Mouse (Mus musculus): Measurements from ENCODE around the gene Gnb1l.

The Gnb1l gene

GRCm38 (mm10) chr16:18498558-18498990 lies at the start of gene Gnb1l, which contains the start of gene Rtl10:
Gene Gnb1l (plus strand): TSS chr16:18498713.
Gene Rtl10 (plus strand): TSS chr16:18498901.
- peak; percentile 96 to 98 for DNase-seq

GRCm38 (mm10) chr16:18449005-18449404 lies 49.5 kb upstream of the Gnb1l start:
- DNase-seq: no peak

GRCm38 (mm10) chr16:18451486-18452181 lies 46.9 kb upstream of the Gnb1l start:
- peak in 1 of 2 experiments; percentile 25 for DNase-seq

- DNase-seq: no peak
These were observed 46.1 kb upstream of the Gnb1l start for GRCm38 (mm10) chr16:18452361-18452862.

GRCm38 (mm10) chr16:18453846-18454245 lies 44.7 kb upstream of the Gnb1l start:
- DNase-seq: peak; percentile 16 to 51

GRCm38 (mm10) chr16:18455407-18455806 lies 43.1 kb upstream of the Gnb1l start:
- DNase-seq: no peak

GRCm38 (mm10) chr16:18458661-18459060 lies 39.9 kb upstream of the Gnb1l start:
- no peak for DNase-seq

GRCm38 (mm10) chr16:18459335-18459954 lies 39.1 kb upstream of the Gnb1l start:
- peak in 1 of 2 experiments; percentile 16 for DNase-seq

GRCm38 (mm10) chr16:18459955-18460370 lies 38.5 kb upstream of the Gnb1l start:
- no peak for DNase-seq

- DNase-seq: no peak
These were observed 37.7 kb upstream of the Gnb1l start for GRCm38 (mm10) chr16:18460826-18461225.

GRCm38 (mm10) chr16:18462031-18462430 lies 36.5 kb upstream of the Gnb1l start:
- no peak for DNase-seq

GRCm38 (mm10) chr16:18462598-18462997 lies 35.9 kb upstream of the Gnb1l start:
- DNase-seq: peak; percentile 13 to 39

GRCm38 (mm10) chr16:18464271-18464670 lies 34.2 kb upstream of the Gnb1l start:
- peak; percentile 11 to 19 for DNase-seq

- DNase-seq: no peak
These were observed 27.7 kb upstream of the Gnb1l start for GRCm38 (mm10) chr16:18470829-18471228.

- no peak for DNase-seq
These were observed 27.0 kb upstream of the Gnb1l start for GRCm38 (mm10) chr16:18471381-18471955.

GRCm38 (mm10) chr16:18471976-18472375 lies 26.5 kb upstream of the Gnb1l start:
- no peak for DNase-seq

GRCm38 (mm10) chr16:18472416-18472815 lies 26.1 kb upstream of the Gnb1l start:
- no peak for DNase-seq

- no peak for DNase-seq
These were observed 25.5 kb upstream of the Gnb1l start for GRCm38 (mm10) chr16:18472976-18473375.

- DNase-seq: no peak
These were observed 24.5 kb upstream of the Gnb1l start for GRCm38 (mm10) chr16:18474021-18474420.

- DNase-seq: no peak
These were observed 20.5 kb upstream of the Gnb1l start for GRCm38 (mm10) chr16:18477996-18478395.

- peak in 1 of 2 experiments; percentile 38 for DNase-seq
These were observed 18.8 kb upstream of the Gnb1l start for GRCm38 (mm10) chr16:18479667-18480066.

- no peak for DNase-seq
These were observed 17.5 kb upstream of the Gnb1l start for GRCm38 (mm10) chr16:18480933-18481485.

GRCm38 (mm10) chr16:18482431-18482830 lies 16.1 kb upstream of the Gnb1l start:
- no peak for DNase-seq
